Mouse (Mus musculus) embryonic fibroblast, embryonic 13.5 days (primary cell): Measurements from ENCODE around the gene 4930426L09Rik.

Source experiments
- CTCF ChIP-seq: IDR thresholded peaks from 2 replicates; pipeline ENCODE4 v1.5.1; 2011; ENCODE audit warnings: mild to moderate bottlenecking, control low read depth, low read length, moderate library complexity, borderline replicate concordance; ENCODE audit not compliant: insufficient read depth
- POLR2A ChIP-seq: IDR thresholded peaks from 2 replicates; pipeline ENCODE4 v1.6.1; 2011; ENCODE audit warnings: low read depth, mild to moderate bottlenecking, control low read depth, low read length, moderate library complexity

- no peak for TF ChIP-seq CTCF
- TF ChIP-seq POLR2A, result peak; percentile 94
These were observed at the start of gene 4930426L09Rik, which contains the start of gene Pip4k2a for GRCm38 (mm10) chr2:18998054-18998478.
